Mouse (Mus musculus) ES-Bruce4 (cell line): Measurements from ENCODE around the gene Krtcap2.

Experiments
- CTCF ChIP-seq: IDR thresholded peaks from one replicate; pipeline ENCODE4 v1.8.1; 2011; ENCODE audit warnings: low read depth, low read length
- EP300 ChIP-seq: IDR thresholded peaks from 2 replicates; pipeline ENCODE4 v1.6.1; 2011; ENCODE audit warnings: low read depth, low read length; ENCODE audit not compliant: insufficient read depth

- no peak for TF ChIP-seq EP300
- no peak for TF ChIP-seq CTCF
Measured at GRCm38 (mm10) chr3:89247466-89247865, 1.7 kb downstream of the Krtcap2 start.
